Mouse (Mus musculus) heart, embryonic 14.5 days (tissue): ENCODE measurements around the gene Npepps. TPM values are rescaled to one million over a fixed set of nuclear protein-coding genes. Genes with fewer than 3 reads are reported as not detected.
"Not testable (repeated sequence)": the region's sequence is repeated elsewhere in the genome, so short reads cannot be mapped to it uniquely, and the experiment has no call there.

Experiments used
- ATAC-seq: fragments of 200-750 bp; cut with Nextera tagmentation; 2 replicates; pipeline ENCODE4 v1.8.0; 2017; ENCODE audit warnings: low read depth, moderate TSS enrichment; ENCODE audit not compliant: insufficient number of reproducible peaks, insufficient read depth, low FRiP score
- H3K27ac ChIP-seq, 2 experiments: fragments of 200-500 bp in 1 of 2; fragments of 300-500 bp in 1 of 2; sonication (generic) in 1 of 2; replicated peaks in 1 of 2; 2 replicates each; pipeline ENCODE4 v1.5.1; 2012 to 2014; ENCODE audit warnings: low read depth in 2 of 2, low read length in 2 of 2, control low read depth in 1 of 2, mild to moderate bottlenecking in 1 of 2, mixed read lengths in 1 of 2; ENCODE audit not compliant: control insufficient read depth in 1 of 2, insufficient read depth in 1 of 2
- H3K27me3 ChIP-seq: fragments of 300-500 bp; sonication (generic); 2 replicates; pipeline ENCODE4 v1.6.1; 2014; ENCODE audit warnings: mild to moderate bottlenecking, low read length, control low read depth; ENCODE audit not compliant: control insufficient read depth, insufficient read depth
- H3K36me3 ChIP-seq: fragments of 300-500 bp; sonication (generic); 2 replicates; pipeline ENCODE4 v1.6.1; 2014; ENCODE audit warnings: mild to moderate bottlenecking, control low read depth, low read length, mixed read lengths; ENCODE audit not compliant: control insufficient read depth, insufficient read depth
- H3K4me1 ChIP-seq, 2 experiments: fragments of 200-500 bp in 1 of 2; fragments of 300-500 bp in 1 of 2; sonication (generic) in 1 of 2; 2 replicates each; pipeline ENCODE4 v1.6.1; 2012 to 2014; ENCODE audit warnings: low read length in 2 of 2, control low read depth in 1 of 2, mixed read lengths in 1 of 2; ENCODE audit not compliant: control insufficient read depth in 2 of 2, insufficient read depth in 2 of 2
- H3K4me2 ChIP-seq: fragments of 300-500 bp; sonication (generic); 2 replicates; pipeline ENCODE4 v1.6.1; 2014; ENCODE audit warnings: mild to moderate bottlenecking, low read length
- H3K4me3 ChIP-seq, 2 experiments: fragments of 200-500 bp in 1 of 2; fragments of 300-500 bp in 1 of 2; sonication (generic) in 1 of 2; 2 replicates each; pipeline ENCODE4 v1.5.1; 2012 to 2014; ENCODE audit warnings: low read length in 2 of 2, mild to moderate bottlenecking in 2 of 2, control low read depth in 1 of 2, low read depth in 1 of 2, moderate library complexity in 1 of 2; ENCODE audit not compliant: control insufficient read depth in 1 of 2, insufficient read depth in 1 of 2
- H3K9ac ChIP-seq: fragments of 300-500 bp; sonication (generic); 2 replicates; pipeline ENCODE4 v1.6.1; 2014; ENCODE audit warnings: mild to moderate bottlenecking, low read length
- H3K9me3 ChIP-seq: fragments of 300-500 bp; sonication (generic); 2 replicates; pipeline ENCODE4 v1.6.1; 2016; ENCODE audit warnings: low read length, control low read depth; ENCODE audit not compliant: control insufficient read depth
- WGBS: fragments of 180-500 bp; shearing (Covaris S2); extraction: QIAGEN DNeasy Blood & Tissue Kit; methylation state at CpG from one replicate; pipeline ENCODE4 v1.1.7; 2014; 5-methylcytosine and 5-hydroxymethylcytosine counted together
- polyA plus RNA-seq: library from polyadenylated mRNA; unstranded; fragments of >200 nt; fragmentation: Nextera tagmentation; extraction: Ambion mirVana; gene quantifications from 2 replicates; pipeline ENCODE4 v1.2.1, GENCODE M21; 2014

Gene Npepps
- polyA plus RNA-seq, 1 experiment from 2014 or later: 86.9 TPM

- H3K27me3 ChIP-seq, ATAC-seq, H3K9ac ChIP-seq, H3K4me1 ChIP-seq, H3K27ac ChIP-seq, H3K9me3 ChIP-seq, H3K4me2 ChIP-seq, H3K4me3 ChIP-seq: not testable (repeated sequence)
- WGBS: 74% methylated on average over 2 of the region's 2 CpGs
- H3K36me3 ChIP-seq: peaks cover 19% of the 10 kb centered on the region
These were observed 10.4 kb downstream of the Npepps start for GRCm38 (mm10) chr11:97270004-97270403.

- not testable (repeated sequence) for H3K27me3 ChIP-seq, H3K27ac ChIP-seq, H3K4me3 ChIP-seq, H3K4me2 ChIP-seq, H3K4me1 ChIP-seq, H3K9ac ChIP-seq, H3K9me3 ChIP-seq, ATAC-seq
- 76% methylated on average over 1 of the region's 1 CpGs for WGBS
- H3K36me3 ChIP-seq: peaks cover 34% of the 10 kb centered on the region
These were observed 13.9 kb downstream of the Npepps start for GRCm38 (mm10) chr11:97266544-97266943.

- H3K9ac ChIP-seq, ATAC-seq: not testable (repeated sequence)
These were observed 30.8 kb downstream of the Npepps start for GRCm38 (mm10) chr11:97249649-97250048.

GRCm38 (mm10) chr11:97246510-97247159, 33.8 kb downstream of the Npepps start:
- Histone ChIP-seq H3K36me3 (peaks cover 63% of the 10 kb centered on the region), H3K9me3 (no peaks in the 10 kb centered on the region), H3K4me3 (no peak overlapping the region), H3K9ac (no peak overlapping the region), H3K4me1 (no peaks in the 10 kb centered on the region), H3K4me2 (no peak overlapping the region), H3K27ac (no peak overlapping the region), H3K27me3 (no peaks in the 10 kb centered on the region)
- 61% methylated on average over 10 of the region's 10 CpGs for WGBS
- no peak for ATAC-seq

More at GRCm38 (mm10) chr11:97249649-97250048, 30.8 kb downstream of the Npepps start:
- H3K27ac ChIP-seq, H3K9me3 ChIP-seq, H3K4me1 ChIP-seq, H3K27me3 ChIP-seq, H3K4me2 ChIP-seq, H3K4me3 ChIP-seq: not testable (repeated sequence)
- 80% methylated on average over 1 of the region's 1 CpGs for WGBS
- H3K36me3 ChIP-seq: peaks cover 52% of the 10 kb centered on the region

GRCm38 (mm10) chr11:97241321-97241720, 39.1 kb downstream of the Npepps start:
- Histone ChIP-seq H3K36me3 (peaks cover 87% of the 10 kb centered on the region), H3K27ac (no peak overlapping the region), H3K4me1 (no peaks in the 10 kb centered on the region), H3K9me3 (no peaks in the 10 kb centered on the region), H3K4me3 (no peak overlapping the region), H3K4me2 (no peak overlapping the region), H3K27me3 (no peaks in the 10 kb centered on the region), H3K9ac (no peak overlapping the region)
- no peak for ATAC-seq
- 86% methylated on average over 7 of the region's 7 CpGs for WGBS

- WGBS: 82% methylated on average over 2 of the region's 2 CpGs
- H3K4me3 ChIP-seq: no peak overlapping the region
- H3K27me3 ChIP-seq: no peaks in the 10 kb centered on the region
- H3K9ac ChIP-seq: no peak overlapping the region
- no peaks in the 10 kb centered on the region for H3K9me3 ChIP-seq
- H3K27ac ChIP-seq: no peak overlapping the region
- no peaks in the 10 kb centered on the region for H3K4me1 ChIP-seq
- no peak overlapping the region for H3K4me2 ChIP-seq
- H3K36me3 ChIP-seq: peaks cover 90% of the 10 kb centered on the region
- ATAC-seq: no peak
These were observed 42.5 kb downstream of the Npepps start for GRCm38 (mm10) chr11:97237976-97238375.

- ATAC-seq: no peak
- WGBS: 91% methylated on average over 5 of the region's 5 CpGs
- H3K36me3 ChIP-seq: peaks cover 95% of the 10 kb centered on the region
- H3K9me3 ChIP-seq: no peaks in the 10 kb centered on the region
- H3K27me3 ChIP-seq: no peaks in the 10 kb centered on the region
- H3K4me1 ChIP-seq: no peaks in the 10 kb centered on the region
- no peak overlapping the region for H3K4me2 ChIP-seq
- H3K27ac ChIP-seq: no peak overlapping the region
- no peak overlapping the region for H3K9ac ChIP-seq
- no peak overlapping the region for H3K4me3 ChIP-seq
These were observed 48.0 kb downstream of the Npepps start for GRCm38 (mm10) chr11:97232436-97232835.

- no peak overlapping the region for H3K9ac ChIP-seq
- peaks cover 94% of the 10 kb centered on the region for H3K36me3 ChIP-seq
- WGBS: 91% methylated on average over 2 of the region's 2 CpGs
- no peak overlapping the region for H3K4me2 ChIP-seq
- no peak overlapping the region for H3K4me3 ChIP-seq
- no peaks in the 10 kb centered on the region for H3K9me3 ChIP-seq
- H3K4me1 ChIP-seq: no peaks in the 10 kb centered on the region
- no peaks in the 10 kb centered on the region for H3K27me3 ChIP-seq
- H3K27ac ChIP-seq: no peak overlapping the region
- no peak for ATAC-seq
These were observed 51.0 kb downstream of the Npepps start for GRCm38 (mm10) chr11:97229396-97229795.
